Mouse (Mus musculus) ZHBTc4 (cell line): ENCODE results near the gene Dusp18.

Source experiments
- DNase-seq: peaks from one replicate; pipeline ENCODE4 v3.0.0-alpha.2; 2011; ENCODE audit warnings: low read depth, low spot score

The Dusp18 gene

GRCm38 (mm10) chr11:3930019-3930418, 35.0 kb downstream of the Dusp18 start:
- no peak for DNase-seq

GRCm38 (mm10) chr11:3930931-3931330, 35.9 kb downstream of the Dusp18 start:
- no peak for DNase-seq

DNA sequence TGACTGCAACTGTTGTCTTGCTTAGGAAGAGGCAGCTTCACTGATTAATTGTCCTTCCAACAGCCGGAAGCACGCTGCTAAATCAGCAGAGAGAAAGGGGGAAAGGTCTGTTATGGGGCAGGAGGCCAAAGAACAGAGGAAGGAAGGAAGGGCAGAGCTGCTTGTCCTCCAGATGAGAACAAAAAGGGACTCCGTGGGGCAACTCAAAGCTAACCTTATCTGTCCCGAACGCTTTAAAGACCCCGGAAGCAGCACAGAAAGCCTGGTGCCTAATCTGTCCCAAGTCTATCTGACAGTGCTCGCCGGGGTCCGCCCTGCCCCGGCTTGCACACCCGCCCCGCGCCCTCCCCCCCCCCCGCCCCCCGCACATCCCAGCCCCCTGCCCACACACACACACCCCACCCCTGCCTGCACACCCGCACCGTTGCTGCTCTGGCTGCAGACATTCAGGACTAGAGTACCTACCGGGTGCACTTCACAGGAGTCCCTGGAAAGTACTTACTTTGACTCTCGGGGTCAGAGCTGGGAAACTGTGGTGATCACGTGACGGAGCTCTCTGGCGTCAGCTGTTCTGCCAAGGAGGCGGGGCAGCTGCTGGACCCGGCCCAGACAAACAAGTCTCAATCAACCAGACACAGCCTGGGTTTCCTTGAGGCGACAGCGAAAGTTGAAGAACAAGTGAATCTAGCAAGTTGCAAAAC, 36.6 kb downstream of the Dusp18 start, which contains the start of gene Tcn2:
Tcn2 (minus strand) TSS at position 649 of the 701 bp plus-strand sequence.
- DNase-seq, result peak; percentile 94

GRCm38 (mm10) chr11:3933756-3934285, 38.8 kb downstream of the Dusp18 start:
- DNase-seq, result no peak

GRCm38 (mm10) chr11:3935135-3935534, 40.1 kb downstream of the Dusp18 start:
- no peak for DNase-seq

- no peak for DNase-seq
Measured at GRCm38 (mm10) chr11:3936318-3936717, 41.3 kb downstream of the Dusp18 start.

GRCm38 (mm10) chr11:3937321-3937874, 42.4 kb downstream of the Dusp18 start:
- DNase-seq, result peak; percentile 17

DNA sequence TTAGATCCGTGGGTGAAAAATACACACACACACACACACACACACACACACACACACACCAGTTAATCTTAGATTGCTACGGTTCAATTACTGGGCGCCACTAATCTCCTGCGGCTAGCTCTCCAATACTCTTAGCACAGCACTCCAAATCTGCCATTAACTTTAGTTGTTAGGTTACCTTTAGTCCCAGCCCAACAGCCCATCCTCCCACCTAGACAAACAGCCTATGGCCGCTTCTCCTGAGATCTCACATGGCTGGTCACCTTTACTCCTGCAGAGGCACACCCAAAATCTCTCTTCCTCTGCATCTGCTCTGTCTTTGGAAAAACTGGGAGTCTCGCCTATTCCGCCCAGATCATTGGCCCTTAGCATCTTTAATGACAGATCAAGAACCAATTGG, 46.3 kb downstream of the Dusp18 start:
- DNase-seq, result no peak

DNA sequence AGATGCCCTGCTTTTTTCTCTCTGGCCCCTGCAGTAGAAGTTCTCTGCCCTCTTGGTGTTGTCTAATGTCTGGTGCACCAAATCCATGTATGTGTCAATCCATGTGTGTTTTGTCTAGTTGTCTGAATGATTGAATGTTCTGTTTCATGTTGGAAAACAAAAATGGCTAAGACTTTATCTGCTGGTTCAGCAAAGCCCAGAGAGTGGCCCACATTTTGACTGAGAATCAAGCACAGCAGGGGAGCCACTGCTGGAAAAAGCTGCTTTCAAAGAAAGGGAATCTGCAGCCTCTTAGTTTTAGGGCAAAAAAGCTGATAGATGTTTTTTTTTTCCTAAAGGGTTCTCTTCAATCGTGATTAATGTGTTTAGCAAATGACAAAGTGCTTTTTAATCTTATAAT, 51.3 kb downstream of the Dusp18 start:
- DNase-seq, result no peak
